Mouse (Mus musculus) large intestine, adult 2 months (tissue): Measurements from ENCODE around the gene Sf3b5. TPM values are rescaled to one million over a fixed set of nuclear protein-coding genes. Genes with fewer than 3 reads are reported as not detected.

ENCODE experiments used
- DNase-seq: peaks from one replicate; pipeline ENCODE4 v3.0.0-alpha.2; 2012; ENCODE audit warnings: low read depth, low spot score
- WGBS: fragments of 180-500 bp; shearing (Covaris S2); methylation state at CpG from one replicate; pipeline ENCODE4 v1.1.7; 2018; 5-methylcytosine and 5-hydroxymethylcytosine counted together
- polyA plus RNA-seq: library from polyadenylated mRNA; depleted of rRNA; stranded (reverse); fragments of >200 nt; gene quantifications from 2 replicates; pipeline ENCODE4 v1.2.3, GENCODE M21; 2012; rRNA removed

The Sf3b5 gene
- 26.7 and 28.5 TPM in 2 replicates for polyA plus RNA-seq

GRCm38 (mm10) chr10:13005043-13005442 is at the start of gene Sf3b5:
Sf3b5 (plus strand) TSS chr10:13005343.
- DNase-seq = no peak
- 74% methylated on average over 3 of the region's 3 CpGs for WGBS

GRCm38 (mm10) chr10:12955831-12956230 is 49.3 kb upstream of the Sf3b5 start:
- WGBS = 16% methylated on average over 1 of the region's 1 CpGs
- DNase-seq = no peak

GRCm38 (mm10) chr10:12957271-12957670 is 47.9 kb upstream of the Sf3b5 start:
- DNase-seq = no peak
- 81% methylated on average over 4 of the region's 4 CpGs for WGBS

- 93% methylated on average over 8 of the region's 8 CpGs for WGBS
- no peak for DNase-seq
Measured at GRCm38 (mm10) chr10:12961546-12961945, 43.6 kb upstream of the Sf3b5 start.

- no peak for DNase-seq
Measured at GRCm38 (mm10) chr10:12962238-12962637, 42.9 kb upstream of the Sf3b5 start.

GRCm38 (mm10) chr10:12963362-12964147 is 41.6 kb upstream of the Sf3b5 start:
- DNase-seq = no peak
- WGBS = 11% methylated on average over 29 of the region's 29 CpGs

- 6% methylated on average over 56 of the region's 56 CpGs for WGBS
- no peak for DNase-seq
Measured at GRCm38 (mm10) chr10:12964151-12965075, 40.7 kb upstream of the Sf3b5 start, which contains the start of gene Stx11. Stx11 (minus strand) TSS chr10:12964298.

GRCm38 (mm10) chr10:12965669-12966180 is 39.4 kb upstream of the Sf3b5 start:
- WGBS = 71% methylated on average over 5 of the region's 5 CpGs
- no peak for DNase-seq

- 90% methylated on average over 6 of the region's 6 CpGs for WGBS
- DNase-seq = no peak
Measured at GRCm38 (mm10) chr10:12974572-12974971, 30.6 kb upstream of the Sf3b5 start.

GRCm38 (mm10) chr10:12975461-12975860 is 29.7 kb upstream of the Sf3b5 start:
- WGBS = 76% methylated on average over 3 of the region's 3 CpGs

GRCm38 (mm10) chr10:12975957-12976356 is 29.2 kb upstream of the Sf3b5 start:
- 84% methylated on average over 7 of the region's 7 CpGs for WGBS

More at GRCm38 (mm10) chr10:12975461-12975860, 29.7 kb upstream of the Sf3b5 start:
- no peak for DNase-seq

GRCm38 (mm10) chr10:12976552-12976951 is 28.6 kb upstream of the Sf3b5 start:
- 86% methylated on average over 7 of the region's 7 CpGs for WGBS
- DNase-seq = no peak

More at GRCm38 (mm10) chr10:12975957-12976356, 29.2 kb upstream of the Sf3b5 start:
- DNase-seq = no peak

GRCm38 (mm10) chr10:12977787-12978212 is 27.3 kb upstream of the Sf3b5 start:
- 78% methylated on average over 9 of the region's 9 CpGs for WGBS
- no peak for DNase-seq

GRCm38 (mm10) chr10:12981071-12981470 is 24.1 kb upstream of the Sf3b5 start:
- no peak for DNase-seq
- 78% methylated on average over 7 of the region's 7 CpGs for WGBS

- no peak for DNase-seq
- 67% methylated on average over 3 of the region's 3 CpGs for WGBS
Measured at GRCm38 (mm10) chr10:12983516-12983915, 21.6 kb upstream of the Sf3b5 start.

GRCm38 (mm10) chr10:12985028-12985427 is 20.1 kb upstream of the Sf3b5 start:
- DNase-seq = no peak
- 83% methylated on average over 3 of the region's 3 CpGs for whole genome bisulfite sequencing

GRCm38 (mm10) chr10:12986485-12986884 is 18.7 kb upstream of the Sf3b5 start:
- 83% methylated on average over 5 of the region's 5 CpGs for WGBS
- DNase-seq = no peak

- WGBS = 63% methylated on average over 4 of the region's 4 CpGs
- no peak for DNase-seq
Measured at GRCm38 (mm10) chr10:12986943-12987342, 18.2 kb upstream of the Sf3b5 start.

GRCm38 (mm10) chr10:12991953-12992352 is 13.2 kb upstream of the Sf3b5 start:
- WGBS = 85% methylated on average over 5 of the region's 5 CpGs
- no peak for DNase-seq

- 79% methylated on average over 25 of the region's 25 CpGs for WGBS
- no peak for DNase-seq
Measured at GRCm38 (mm10) chr10:12993411-12994039, 11.6 kb upstream of the Sf3b5 start.
